Mouse (Mus musculus) 416B (cell line): ENCODE data around the gene Dnaaf2.
"Not testable (repeated sequence)": the region's sequence is repeated elsewhere in the genome, so short reads cannot be mapped to it uniquely, and the experiment has no call there.

Experiments
- DNase-seq: peaks from one replicate; pipeline ENCODE4 v3.0.0; 2011; ENCODE audit warnings: low read depth

Gene Dnaaf2

GRCm38 (mm10) chr12:69197378-69198163 lies 658 bp downstream of the Dnaaf2 start:
- DNase-seq: peak; percentile 57

GRCm38 (mm10) chr12:69196444-69197377 lies 1.5 kb downstream of the Dnaaf2 start, which contains the start of gene Gm49383:
Gene Gm49383 (minus strand): TSS chr12:69197104.
- peak; percentile 82 for DNase-seq

- DNase-seq: no peak
Observed at GRCm38 (mm10) chr12:69192637-69193036, 5.6 kb downstream of the Dnaaf2 start.

- DNase-seq: no peak
Observed at GRCm38 (mm10) chr12:69191396-69191795, 6.8 kb downstream of the Dnaaf2 start.

GRCm38 (mm10) chr12:69190522-69190921 lies 7.7 kb downstream of the Dnaaf2 start:
- DNase-seq: peak; percentile 43

- DNase-seq: no peak
Observed at GRCm38 (mm10) chr12:69190074-69190473, 8.2 kb downstream of the Dnaaf2 start.

GRCm38 (mm10) chr12:69186811-69187471 lies 11.3 kb downstream of the Dnaaf2 start:
- no peak for DNase-seq

GRCm38 (mm10) chr12:69185371-69185770 lies 12.9 kb downstream of the Dnaaf2 start:
- DNase-seq: no peak

GRCm38 (mm10) chr12:69184342-69185295 lies 13.6 kb downstream of the Dnaaf2 start:
- DNase-seq: peak; percentile 59

GRCm38 (mm10) chr12:69183583-69184308 lies 14.5 kb downstream of the Dnaaf2 start, which contains the start of the genes Rpl36al and Mgat2:
Gene Rpl36al (minus strand): TSS chr12:69184083.
Gene Mgat2 (plus strand): TSS chr12:69184157.
- DNase-seq: peak; percentile 98

- DNase-seq: no peak
Observed at GRCm38 (mm10) chr12:69181800-69182199, 16.4 kb downstream of the Dnaaf2 start.

- DNase-seq: no peak
Observed at GRCm38 (mm10) chr12:69179371-69179770, 18.9 kb downstream of the Dnaaf2 start.

GRCm38 (mm10) chr12:69177526-69177925 lies 20.7 kb downstream of the Dnaaf2 start:
- DNase-seq: no peak

- DNase-seq: no peak
Observed at GRCm38 (mm10) chr12:69175975-69176374, 22.3 kb downstream of the Dnaaf2 start.

GRCm38 (mm10) chr12:69171307-69171706 lies 26.9 kb downstream of the Dnaaf2 start:
- no peak for DNase-seq

- DNase-seq: peak; percentile 93
Observed at GRCm38 (mm10) chr12:69168461-69169106, 29.6 kb downstream of the Dnaaf2 start, which contains the start of gene Lrr1. Gene Lrr1 (plus strand): TSS chr12:69168814.

- DNase-seq: no peak
Observed at GRCm38 (mm10) chr12:69167656-69168460, 30.4 kb downstream of the Dnaaf2 start.

- DNase-seq: not testable (repeated sequence)
Observed at GRCm38 (mm10) chr12:69166861-69167581, 31.2 kb downstream of the Dnaaf2 start.
